Mouse (Mus musculus): ENCODE results near the gene Mcpt4.
"Not testable (repeated sequence)": the region's sequence is repeated elsewhere in the genome, so short reads cannot be mapped to it uniquely, and the experiment has no call there.

Mcpt4 gene

GRCm38 (mm10) chr14:56062213-56062612, at the start of gene Mcpt4:
Gene Mcpt4, minus strand, starts transcription at chr14:56062313.
- not testable (repeated sequence) for DNase-seq (ENCODE audit: low read depth in 2 of 2, low spot score in 2 of 2)

DNA sequence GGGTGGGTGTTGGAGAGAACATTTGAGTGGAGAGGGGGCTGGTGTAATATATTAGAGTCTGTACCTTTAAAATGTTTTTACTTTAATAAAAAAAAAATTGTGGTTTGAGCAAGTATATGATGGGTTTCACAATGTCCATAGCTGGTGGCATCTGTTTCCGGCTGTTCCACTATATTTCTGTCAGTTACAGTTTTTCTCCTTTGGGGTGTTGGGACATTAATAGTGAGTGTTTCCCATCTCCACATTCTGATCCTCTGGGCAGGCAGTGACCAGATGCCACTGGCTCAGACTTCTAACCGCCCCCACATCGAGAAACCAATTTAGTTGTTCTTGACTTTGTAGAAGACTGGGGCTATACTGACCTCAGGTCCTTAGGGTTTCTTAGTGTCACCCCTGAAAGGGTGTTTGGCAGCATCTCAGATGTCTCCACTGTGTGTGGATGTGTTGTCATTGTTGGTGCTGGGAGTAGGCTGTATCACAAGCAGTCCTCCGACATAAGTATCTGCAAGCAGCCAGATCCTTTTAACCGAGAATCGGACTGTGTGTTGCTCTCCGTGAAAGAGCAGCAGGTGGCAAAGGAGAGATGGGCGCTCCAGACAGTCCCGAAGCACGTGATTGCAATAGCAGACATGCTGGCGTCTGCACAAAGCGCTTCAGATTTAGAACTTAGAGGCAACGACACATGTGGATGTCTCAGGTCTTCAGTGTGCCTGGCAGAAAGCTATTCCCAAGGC, 43.5 kb upstream of the Mcpt4 start:
- no peak for DNase-seq (ENCODE audit: low read depth in 2 of 2, low spot score in 2 of 2)

- no peak for DNase-seq (ENCODE audit: low read depth in 2 of 2, low spot score in 2 of 2)
Measured at GRCm38 (mm10) chr14:56105016-56105415, 42.9 kb upstream of the Mcpt4 start.

DNA sequence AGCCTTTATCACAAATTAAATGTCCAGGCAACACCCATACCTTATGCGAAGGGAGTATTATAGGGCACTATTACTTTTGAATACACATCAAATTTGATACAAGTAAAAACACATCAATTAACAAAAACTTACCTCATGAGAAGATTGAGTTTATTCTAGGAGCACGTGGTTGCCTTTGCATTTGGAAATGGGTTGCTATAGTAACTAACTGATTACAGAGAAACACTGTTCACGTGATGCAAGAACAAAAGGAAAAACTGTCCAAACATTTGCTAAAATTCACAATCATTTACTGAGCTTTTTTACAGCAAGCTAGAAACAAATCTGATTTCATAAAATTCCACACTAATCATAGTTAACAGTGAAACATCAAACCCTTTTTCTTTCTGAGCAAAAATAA, 41.3 kb upstream of the Mcpt4 start:
- no peak for DNase-seq (ENCODE audit: low read depth in 2 of 2, low spot score in 2 of 2)

DNA sequence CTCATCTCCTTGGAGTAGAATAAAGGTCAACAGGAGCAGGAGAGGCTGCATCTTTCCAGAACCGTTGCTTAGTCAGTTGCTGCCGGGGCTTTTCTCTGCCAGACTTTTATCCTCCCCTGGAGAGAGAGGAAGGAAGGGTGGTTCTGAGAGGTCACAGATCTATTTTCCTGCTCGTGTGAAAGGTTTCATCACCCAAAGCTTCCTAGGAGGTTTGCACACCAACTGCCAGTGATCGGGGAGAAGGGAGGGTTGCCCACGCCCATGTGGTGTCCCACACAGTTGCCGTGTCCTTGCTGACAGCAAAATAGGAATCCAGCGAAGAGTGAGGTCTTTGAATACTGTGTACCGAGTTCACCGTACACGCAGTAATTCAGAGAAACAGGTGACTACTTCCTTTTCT, 40.3 kb upstream of the Mcpt4 start, which contains the start of gene Ctsg:
TSS of gene Ctsg (minus strand) at position 189 of the 400 bp plus-strand sequence.
- no peak for DNase-seq (ENCODE audit: low read depth in 2 of 2, low spot score in 2 of 2)

GRCm38 (mm10) chr14:56098940-56099339, 36.8 kb upstream of the Mcpt4 start:
- DNase-seq (ENCODE audit: low read depth in 2 of 2, low spot score in 2 of 2) = no peak

GRCm38 (mm10) chr14:56097597-56097996, 35.5 kb upstream of the Mcpt4 start:
- DNase-seq (ENCODE audit: low read depth in 2 of 2, low spot score in 2 of 2) = no peak

GRCm38 (mm10) chr14:56093353-56093752, 31.2 kb upstream of the Mcpt4 start:
- no peak for DNase-seq (ENCODE audit: low read depth in 2 of 2, low spot score in 2 of 2)

- no peak for DNase-seq (ENCODE audit: low read depth in 2 of 2, low spot score in 2 of 2)
Measured at GRCm38 (mm10) chr14:56086711-56087110, 24.6 kb upstream of the Mcpt4 start.

- no peak for DNase-seq (ENCODE audit: low read depth in 2 of 2, low spot score in 2 of 2)
Measured at GRCm38 (mm10) chr14:56085167-56085566, 23.1 kb upstream of the Mcpt4 start, which contains the start of gene Mcpt8. Gene Mcpt8, minus strand, starts transcription at chr14:56085273.

GRCm38 (mm10) chr14:56082016-56082415, 19.9 kb upstream of the Mcpt4 start:
- no peak for DNase-seq (ENCODE audit: low read depth in 2 of 2, low spot score in 2 of 2)

DNA sequence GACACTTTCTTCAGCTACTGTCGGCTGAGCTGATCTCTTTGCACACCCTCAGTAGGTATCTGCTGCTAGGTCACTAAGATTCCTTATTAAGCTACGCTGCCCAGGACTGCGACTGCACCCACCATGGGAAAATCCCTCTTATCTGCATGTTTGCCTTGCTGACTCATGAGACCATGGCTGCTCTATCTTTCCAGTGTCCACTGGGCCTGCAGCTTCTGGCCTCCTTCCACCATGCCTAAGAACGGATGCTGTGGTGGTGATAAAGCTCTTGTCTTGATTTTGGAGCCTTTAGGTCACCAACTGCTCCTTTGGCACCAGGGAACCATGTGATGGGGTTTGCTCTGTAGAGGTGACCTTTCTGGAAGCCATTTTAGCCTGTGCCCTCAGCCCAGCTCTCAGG, 4.4 kb downstream of the Mcpt4 start:
- no peak for DNase-seq (ENCODE audit: low read depth in 2 of 2, low spot score in 2 of 2)

DNA sequence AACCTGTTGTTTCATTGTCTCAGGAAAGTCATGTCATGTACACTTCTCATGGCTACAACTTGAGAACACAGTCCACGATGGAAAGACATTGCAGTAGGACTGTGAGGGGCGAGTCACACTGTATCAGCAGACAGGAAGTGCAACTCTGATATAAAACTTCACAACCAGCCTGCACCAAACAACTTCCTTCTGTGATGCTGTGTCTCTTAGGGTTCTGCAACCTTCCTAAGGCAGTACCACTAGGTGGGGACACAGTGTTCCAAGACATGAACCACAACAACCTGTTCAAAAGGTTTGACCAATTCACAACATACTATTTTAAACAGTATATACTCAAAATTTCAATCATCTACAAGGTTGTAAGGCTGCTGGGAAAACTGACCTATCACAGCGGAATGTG, 6.7 kb downstream of the Mcpt4 start:
- DNase-seq (ENCODE audit: low read depth in 2 of 2, low spot score in 2 of 2) = no peak

GRCm38 (mm10) chr14:56041792-56042191, 20.3 kb downstream of the Mcpt4 start, which contains the start of gene Mcpt2:
Gene Mcpt2, plus strand, starts transcription at chr14:56042041.
- DNase-seq (ENCODE audit: low read depth in 2 of 2, low spot score in 2 of 2) = not testable (repeated sequence)

- no peak for DNase-seq (ENCODE audit: low read depth in 2 of 2, low spot score in 2 of 2)
Measured at GRCm38 (mm10) chr14:56034433-56034832, 27.7 kb downstream of the Mcpt4 start.

GRCm38 (mm10) chr14:56030395-56030794, 31.7 kb downstream of the Mcpt4 start, which contains the start of gene Mcpt9:
Gene Mcpt9, minus strand, starts transcription at chr14:56030495.
- not testable (repeated sequence) for DNase-seq (ENCODE audit: low read depth in 2 of 2, low spot score in 2 of 2)

DNA sequence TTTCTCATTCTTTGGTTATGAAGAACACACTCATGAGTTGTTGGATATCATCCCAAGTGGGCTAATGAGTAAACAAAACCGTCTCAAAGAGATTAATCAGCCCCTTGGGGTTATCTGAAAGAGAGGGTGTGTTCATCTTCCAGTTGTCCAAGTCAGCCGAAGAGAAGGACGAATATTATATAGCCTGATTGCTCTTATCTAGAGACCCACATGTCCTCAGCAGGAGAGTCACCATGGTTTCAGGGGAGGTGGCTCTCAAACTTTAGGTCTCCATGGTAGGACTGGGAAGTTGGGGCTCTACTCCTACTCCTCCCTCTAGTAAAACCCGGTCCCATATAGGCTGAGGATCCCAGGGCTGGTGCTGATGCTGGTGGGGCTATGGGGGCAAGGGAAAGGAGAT, 40.8 kb downstream of the Mcpt4 start:
- not testable (repeated sequence) for DNase-seq (ENCODE audit: low read depth in 2 of 2, low spot score in 2 of 2)

- DNase-seq (ENCODE audit: low read depth in 2 of 2, low spot score in 2 of 2) = no peak
Measured at GRCm38 (mm10) chr14:56019446-56019845, 42.7 kb downstream of the Mcpt4 start.

DNA sequence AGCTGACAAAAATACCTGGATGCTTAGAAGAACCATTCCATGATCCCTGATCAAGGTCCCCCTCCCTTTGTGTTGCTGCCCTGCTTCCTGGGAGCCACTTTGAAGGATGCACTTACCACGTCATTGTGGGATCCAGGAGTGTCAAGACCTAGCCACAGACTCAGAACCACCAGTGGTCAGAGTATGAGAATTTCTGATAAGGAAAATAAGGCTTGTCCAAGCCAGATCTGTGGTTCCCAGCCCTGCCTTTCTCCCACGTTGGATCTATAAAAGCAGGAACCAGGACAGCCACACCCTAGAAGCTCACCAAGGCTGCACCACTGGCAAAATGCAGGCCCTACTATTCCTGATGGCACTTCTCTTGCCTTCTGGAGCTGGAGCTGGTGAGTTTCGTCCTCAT, 44.4 kb downstream of the Mcpt4 start, which contains the start of gene Mcpt1:
TSS of gene Mcpt1 (plus strand) at position 301 of the 400 bp plus-strand sequence.
- DNase-seq (ENCODE audit: low read depth in 2 of 2, low spot score in 2 of 2) = not testable (repeated sequence)

- DNase-seq (ENCODE audit: low read depth in 2 of 2, low spot score in 2 of 2) = no peak
Measured at GRCm38 (mm10) chr14:56013924-56014323, 48.2 kb downstream of the Mcpt4 start.

DNA sequence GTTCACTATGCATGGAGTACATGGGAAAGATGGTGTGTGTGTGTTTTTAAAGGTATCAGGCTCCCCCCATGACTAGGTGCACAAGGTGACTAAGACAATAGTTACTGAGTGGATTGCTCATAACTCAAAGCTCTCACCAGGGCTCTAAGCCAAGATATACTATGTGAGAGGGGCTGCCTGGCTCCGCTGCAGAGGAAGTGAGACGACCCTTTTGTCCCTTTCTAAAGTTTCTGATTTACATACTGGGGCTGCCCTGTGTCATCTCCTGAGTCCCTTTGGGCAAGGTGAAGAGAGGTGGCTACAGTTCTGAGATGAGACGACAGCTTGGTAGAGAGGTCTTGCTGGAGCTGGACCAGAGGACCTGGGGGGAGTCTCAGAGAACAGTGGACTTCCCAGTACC, 49.0 kb downstream of the Mcpt4 start:
- DNase-seq (ENCODE audit: low read depth in 2 of 2, low spot score in 2 of 2) = no peak
